Mouse (Mus musculus) cerebellum, postnatal 10 days (tissue): ENCODE measurements around the gene Adgrd1.

Experiments
- DNase-seq, 2 experiments: peaks; one replicate each; pipeline ENCODE4 v3.0.0; 2021; ENCODE audit warnings: mixed read lengths in 2 of 2

The Adgrd1 gene

DNA sequence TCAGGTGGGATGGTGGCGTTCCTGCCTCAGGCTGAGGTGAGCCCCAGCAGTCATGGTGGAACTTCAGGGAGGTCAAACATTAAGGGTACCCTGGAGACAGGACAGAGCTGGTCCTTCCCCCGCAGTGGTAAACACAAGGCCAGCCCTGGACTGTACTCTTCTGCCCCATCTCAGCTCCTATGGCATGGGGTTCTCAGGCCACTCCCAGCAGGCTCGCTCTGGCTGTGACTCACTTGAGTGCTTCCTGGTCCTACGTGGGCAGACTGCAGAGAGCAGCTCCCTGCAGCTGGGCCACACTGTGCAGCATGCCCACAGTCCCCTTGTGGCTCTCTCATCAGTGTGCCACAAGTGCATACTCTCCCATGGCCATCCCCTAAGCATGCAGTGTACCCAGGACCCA lies 112.3 kb downstream of the Adgrd1 start:
- DNase-seq, result no peak

- DNase-seq, result no peak
Observed at GRCm38 (mm10) chr5:129211385-129212031, 115.0 kb downstream of the Adgrd1 start.

DNA sequence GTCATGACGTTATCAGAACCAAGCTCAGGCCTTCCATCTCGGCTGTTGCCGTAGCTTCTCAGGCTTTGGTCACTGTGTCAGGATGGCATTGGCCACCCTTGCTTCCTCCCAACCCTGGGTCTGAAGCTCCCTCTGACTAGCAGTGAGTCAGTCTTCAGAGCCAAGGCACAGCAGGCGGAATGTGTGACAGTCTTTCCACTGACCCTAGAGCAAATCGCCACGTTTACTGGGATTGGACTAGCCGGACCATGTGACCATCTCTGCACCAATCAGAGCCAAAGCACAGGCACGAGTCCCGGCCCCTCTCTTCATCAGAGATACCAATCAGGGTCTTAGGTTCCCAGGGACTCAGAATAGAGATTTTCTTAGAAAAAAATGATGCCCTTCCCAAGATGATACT lies 117.5 kb downstream of the Adgrd1 start:
- DNase-seq, result peak; percentile 69 to 78

DNA sequence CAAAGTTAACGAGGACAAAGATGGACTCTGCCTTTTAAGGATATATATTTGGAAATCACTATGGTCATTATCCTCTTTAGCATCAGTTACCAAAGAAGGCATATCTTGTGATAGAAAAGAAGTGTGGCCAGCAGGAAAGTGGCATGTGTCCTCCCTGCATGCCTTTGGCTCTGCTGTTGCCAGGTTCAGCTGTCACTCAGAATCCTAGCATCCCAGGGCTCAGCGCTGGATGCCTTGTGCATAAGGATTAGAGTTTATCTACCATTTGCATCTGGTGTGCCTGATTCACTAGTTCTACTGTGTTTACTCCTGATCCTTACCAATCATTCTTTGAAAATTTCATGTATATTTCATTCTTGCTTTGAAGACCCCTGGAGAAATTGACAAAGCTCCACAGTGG lies 119.5 kb downstream of the Adgrd1 start:
- peak; percentile 42 to 63 for DNase-seq

DNA sequence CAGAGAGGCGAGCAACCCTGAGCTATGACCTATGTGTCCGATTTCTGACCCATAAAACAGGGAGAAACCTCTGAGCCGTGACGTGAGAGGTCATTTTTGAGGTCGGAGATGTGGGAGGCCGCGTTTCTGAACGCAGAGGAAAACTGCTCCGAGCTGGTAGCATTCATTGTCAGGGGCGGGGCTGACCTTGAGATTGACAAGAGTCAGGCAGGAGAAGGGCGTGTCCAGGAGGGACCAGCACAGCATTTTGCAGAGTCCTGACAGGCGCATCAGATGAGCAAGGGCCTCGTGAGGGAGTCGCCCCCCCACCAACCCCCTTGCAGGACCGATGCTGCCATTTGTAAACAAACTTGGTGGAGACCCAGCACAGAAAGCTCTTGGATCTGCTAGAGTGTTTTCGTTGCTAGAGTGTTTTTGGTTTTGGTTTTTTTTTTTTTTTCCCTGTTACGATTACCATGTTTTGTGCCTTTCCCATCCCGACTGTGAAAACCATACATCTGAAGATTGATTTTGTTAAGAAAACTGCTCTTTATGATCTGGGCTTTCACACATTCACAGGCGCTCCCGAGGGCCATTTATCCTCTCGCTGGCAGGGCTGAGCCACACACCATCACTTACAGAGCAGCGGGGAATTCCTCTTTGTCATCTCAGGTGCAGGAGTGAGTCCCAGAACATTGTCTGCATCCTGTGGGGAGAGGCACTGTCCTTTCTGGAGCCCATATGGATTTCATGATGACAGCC lies 121.1 kb downstream of the Adgrd1 start:
- DNase-seq, result peak in 1 of 2 experiments; percentile 20

- DNase-seq, result peak in 1 of 2 experiments; percentile 30
Observed at GRCm38 (mm10) chr5:129218222-129218505, 121.6 kb downstream of the Adgrd1 start.

GRCm38 (mm10) chr5:129218537-129218981 lies 122.0 kb downstream of the Adgrd1 start:
- DNase-seq, result peak; percentile 38 to 53

- DNase-seq, result no peak
Observed at GRCm38 (mm10) chr5:129219178-129219760, 122.7 kb downstream of the Adgrd1 start.

GRCm38 (mm10) chr5:129225810-129226450 lies 129.4 kb downstream of the Adgrd1 start:
- peak in 1 of 2 experiments; percentile 24 for DNase-seq

DNA sequence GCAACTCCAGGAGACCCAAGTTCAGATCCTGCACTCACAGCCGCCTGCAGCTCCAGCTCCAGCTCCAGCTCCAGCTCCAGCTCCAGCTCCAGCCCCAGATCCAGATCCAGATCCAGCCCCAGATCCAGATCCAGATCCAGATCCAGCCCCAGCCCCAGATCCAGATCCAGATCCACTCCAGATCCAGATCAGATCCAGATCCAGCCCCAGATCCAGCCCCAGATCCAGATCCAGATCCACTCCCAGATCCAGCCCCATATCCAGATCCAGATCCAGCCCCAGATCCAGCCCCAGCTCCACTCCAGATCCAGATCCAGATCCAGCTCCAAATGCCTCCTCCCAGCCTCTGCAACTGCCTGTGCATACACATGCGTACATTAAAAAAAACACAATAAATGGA lies 131.6 kb downstream of the Adgrd1 start:
- no peak for DNase-seq

DNA sequence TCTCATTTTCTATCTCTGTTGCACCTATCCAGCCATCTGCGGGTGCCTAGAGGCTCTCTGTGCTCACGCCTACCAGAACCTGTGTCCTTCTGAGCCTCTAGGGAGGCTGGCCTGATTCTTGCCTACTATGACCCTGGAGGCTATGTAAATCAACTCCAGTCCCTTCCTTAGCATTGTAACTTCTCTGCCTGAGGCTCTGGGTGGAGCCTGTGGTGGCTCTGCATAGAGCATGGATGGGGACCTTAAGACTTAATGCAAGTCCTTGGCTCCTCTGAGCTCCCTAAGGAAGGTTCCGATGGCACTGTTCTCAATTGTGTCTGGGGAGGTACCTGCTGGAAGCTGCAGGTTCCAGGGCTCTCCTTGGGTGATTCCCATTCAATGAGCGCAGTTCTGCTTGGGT lies 136.8 kb downstream of the Adgrd1 start:
- no peak for DNase-seq

GRCm38 (mm10) chr5:129233881-129234432 lies 137.4 kb downstream of the Adgrd1 start:
- DNase-seq, result no peak

- no peak for DNase-seq
Observed at GRCm38 (mm10) chr5:129236366-129236765, 139.8 kb downstream of the Adgrd1 start.

DNA sequence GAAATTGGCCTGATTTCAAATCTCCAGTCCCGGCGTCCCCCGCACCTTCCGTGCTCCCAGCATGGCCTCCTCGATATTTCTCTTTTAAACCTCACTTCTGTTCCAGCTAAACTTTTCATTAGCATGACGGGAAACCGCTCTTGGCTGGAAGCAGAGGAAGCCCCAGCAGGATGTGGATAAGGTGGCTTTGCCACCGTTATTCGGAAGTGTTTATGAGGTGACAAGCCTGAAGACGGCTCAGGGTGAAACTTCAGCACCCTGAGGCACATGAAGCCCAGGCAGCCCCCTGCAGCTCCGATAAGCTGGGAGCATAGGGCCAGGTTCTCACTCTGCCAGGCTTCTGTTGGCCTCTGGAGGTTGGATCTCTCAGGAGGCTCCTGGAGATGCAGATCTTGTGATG lies 145.3 kb downstream of the Adgrd1 start:
- DNase-seq, result no peak

- DNase-seq, result no peak
Observed at GRCm38 (mm10) chr5:129242265-129242664, 145.7 kb downstream of the Adgrd1 start.

GRCm38 (mm10) chr5:129243120-129243519 lies 146.6 kb downstream of the Adgrd1 start:
- DNase-seq, result no peak

GRCm38 (mm10) chr5:129244392-129244791 lies 147.8 kb downstream of the Adgrd1 start:
- no peak for DNase-seq

GRCm38 (mm10) chr5:129249080-129249479 lies 152.5 kb downstream of the Adgrd1 start:
- no peak for DNase-seq
